Mouse (Mus musculus) C2C12 (cell line): ENCODE results near the gene E2f6.

Experiments used
- CTCF ChIP-seq: IDR thresholded peaks from one replicate; pipeline ENCODE4 v1.5.1; 2011; ENCODE audit not compliant: control insufficient read depth, insufficient read depth, insufficient read length
- MAX ChIP-seq: IDR thresholded peaks from one replicate; pipeline ENCODE4 v1.6.1; 2011; ENCODE audit warnings: mild to moderate bottlenecking, control low read depth
- MYOG ChIP-seq: IDR thresholded peaks from one replicate; pipeline ENCODE4 v1.6.1; 2011; ENCODE audit not compliant: control insufficient read depth, insufficient read length; ENCODE audit errors: extremely low read depth

DNA sequence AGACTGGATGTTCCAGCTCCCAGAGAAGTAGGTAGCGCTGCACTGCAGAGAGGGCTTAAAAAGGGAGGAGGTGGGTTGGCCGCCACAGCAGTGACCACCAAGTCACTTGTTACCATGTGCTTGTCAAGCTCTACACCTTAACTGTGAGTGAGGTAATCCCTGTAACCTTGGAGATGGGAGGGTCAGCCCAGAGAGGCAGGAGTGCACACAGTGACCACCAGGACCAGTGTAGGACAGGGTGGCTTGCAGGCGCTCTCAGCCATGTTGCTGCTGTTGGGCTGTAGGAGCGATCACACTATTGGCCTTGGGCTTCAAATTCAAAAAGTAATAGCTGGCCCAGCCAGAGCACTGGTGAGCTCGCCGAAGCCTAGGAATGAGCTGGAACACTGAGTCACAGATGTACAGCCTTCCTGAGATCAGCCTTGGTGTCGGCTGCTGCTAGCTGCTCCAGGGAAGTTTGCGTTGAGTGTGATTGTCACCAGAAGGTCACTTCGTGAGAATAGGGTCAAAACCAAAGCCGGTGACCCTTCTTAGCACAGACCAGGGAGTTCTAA is 11.5 kb downstream of the E2f6 start:
- TF ChIP-seq CTCF (no peak), MAX (no peak), MYOG (no peak)
